Mouse (Mus musculus): ENCODE measurements around the gene 4921524J17Rik. TPM values are rescaled to one million over a fixed set of nuclear protein-coding genes. Genes with fewer than 3 reads are reported as not detected.
A peak's percentile ranks its signal among the peaks of the same experiment; 100 is the strongest.

4921524J17Rik gene
- total RNA-seq, 2 experiments from 2014 or later: 18.1 to 19.4 TPM

GRCm38 (mm10) chr8:85380123-85380823 lies 52.4 kb downstream of the 4921524J17Rik start:
- DNase-seq: peak; percentile 24 to 53

GRCm38 (mm10) chr8:85379142-85379781 lies 53.4 kb downstream of the 4921524J17Rik start:
- peak; percentile 68 to 71 for DNase-seq

DNA sequence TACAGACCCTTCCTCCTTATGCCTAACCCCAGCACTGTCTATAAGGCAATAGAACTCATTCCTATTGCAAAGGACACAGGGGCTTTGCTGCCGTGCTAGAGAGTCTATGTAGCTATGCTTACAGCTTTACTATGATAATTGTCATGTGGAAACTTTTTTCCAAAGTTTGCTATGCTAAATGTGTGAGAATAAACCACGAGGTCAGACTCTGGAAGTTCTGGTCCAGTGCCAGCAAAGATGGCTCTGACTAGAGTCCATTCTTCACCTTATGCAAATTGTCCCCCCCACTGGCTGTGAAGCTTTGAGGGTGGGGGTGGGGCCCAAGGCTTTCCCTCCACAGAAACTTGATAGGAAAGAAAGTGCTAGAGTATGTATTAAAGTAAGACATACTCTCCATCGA lies 56.1 kb downstream of the 4921524J17Rik start:
- no peak for DNase-seq

DNA sequence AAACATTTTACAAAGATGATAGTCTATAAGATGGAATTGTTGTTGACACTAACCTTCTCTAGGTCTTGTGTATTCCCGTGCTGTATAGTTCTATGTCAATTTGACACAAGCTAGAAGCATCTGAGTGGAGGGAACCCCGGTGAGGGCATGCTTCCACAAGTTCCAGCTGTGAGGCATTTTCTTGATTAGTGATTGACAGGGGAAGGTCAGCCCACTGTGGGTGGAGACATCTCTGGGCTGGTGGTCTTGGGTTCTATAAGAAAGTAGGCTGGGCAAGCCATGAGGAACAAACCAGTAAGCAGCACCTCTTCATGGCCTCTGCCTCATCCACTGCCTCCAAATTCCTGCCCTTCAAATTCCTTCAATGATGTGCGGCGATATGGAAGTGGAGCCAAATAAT lies 58.3 kb downstream of the 4921524J17Rik start:
- DNase-seq: no peak

- no peak for DNase-seq
Measured at GRCm38 (mm10) chr8:85373435-85374039, 59.1 kb downstream of the 4921524J17Rik start.

- DNase-seq: no peak
Measured at GRCm38 (mm10) chr8:85372465-85372839, 60.2 kb downstream of the 4921524J17Rik start.

GRCm38 (mm10) chr8:85371736-85372464 lies 60.7 kb downstream of the 4921524J17Rik start:
- DNase-seq: no peak

GRCm38 (mm10) chr8:85365176-85365575 lies 67.5 kb downstream of the 4921524J17Rik start:
- peak; percentile 68 to 82 for DNase-seq

GRCm38 (mm10) chr8:85364628-85365027 lies 68.0 kb downstream of the 4921524J17Rik start:
- DNase-seq: peak; percentile 41 to 60

DNA sequence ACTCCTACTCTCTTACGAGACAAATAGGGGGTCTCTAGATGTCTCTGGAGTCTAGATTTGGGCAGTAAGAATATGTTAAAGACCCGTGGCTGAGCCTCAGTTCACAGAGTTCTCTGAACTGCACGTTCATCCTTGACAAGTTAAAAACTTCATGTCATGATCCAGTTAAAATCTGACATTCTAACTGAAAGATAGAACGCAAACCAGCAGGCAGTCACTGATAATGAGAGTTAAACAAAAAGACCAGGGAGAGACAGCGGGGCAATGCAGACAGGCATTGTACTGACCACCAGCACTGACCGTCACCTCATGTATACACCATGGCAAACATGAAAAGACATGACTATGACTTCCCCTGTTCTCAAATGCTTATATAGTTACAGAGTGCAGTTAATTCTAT lies 69.2 kb downstream of the 4921524J17Rik start:
- DNase-seq: no peak

DNA sequence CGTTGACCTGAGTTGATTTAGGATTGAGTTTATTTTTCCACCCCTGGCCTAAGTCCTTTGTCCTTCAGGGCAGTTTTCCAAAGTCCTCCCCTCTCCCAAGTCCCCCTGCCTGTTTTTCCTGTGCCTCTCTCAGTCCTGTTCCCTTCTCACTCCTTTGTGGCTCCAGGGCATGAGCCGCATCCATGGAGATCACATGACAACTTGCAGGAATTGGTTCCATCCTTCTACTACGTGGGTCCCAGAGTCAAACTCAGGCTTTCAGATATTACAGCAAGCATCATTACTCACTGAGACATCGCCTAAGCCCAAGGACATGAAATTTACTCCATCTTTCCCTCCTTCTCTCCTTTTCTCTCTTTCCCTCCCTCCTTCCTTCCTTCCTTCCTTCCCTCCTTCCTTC lies 70.4 kb downstream of the 4921524J17Rik start:
- no peak for DNase-seq

Other genes with a start within 250 kb of the 4921524J17Rik start
- gene Olfr371, start 206.8 kb downstream of the 4921524J17Rik start, total RNA-seq (2021): not detected
- 1 to 10 TPM; 5.8 to 6.8 TPM for gene Orc6, start 133.2 kb downstream of the 4921524J17Rik start, total RNA-seq (2021)
- 10 to 100 TPM; 69.0 to 71.6 TPM for gene Vps35, start 133.0 kb downstream of the 4921524J17Rik start, total RNA-seq (2021)
- gene Mylk3, start 46.5 kb downstream of the 4921524J17Rik start, total RNA-seq (2021): 100 to 1,000 TPM; 473 to 486 TPM
- gene Gpt2, start 59.7 kb upstream of the 4921524J17Rik start, total RNA-seq (2021): 10 to 100 TPM; 33.3 to 37.5 TPM
- 100 to 1,000 TPM; 284 to 287 TPM for gene Dnaja2, start 122.5 kb upstream of the 4921524J17Rik start, total RNA-seq (2021)